Mouse (Mus musculus): ENCODE results near the gene Nr1h5. TPM values are rescaled to one million over a fixed set of nuclear protein-coding genes. Genes with fewer than 3 reads are reported as not detected.
A peak's percentile ranks its signal among the peaks of the same experiment; 100 is the strongest.

Nr1h5 gene
- not detected for polyA plus RNA-seq (2017; shearing (Covaris generic))

GRCm38 (mm10) chr3:102964033-102964432, at the start of gene Nr1h5:
Gene Nr1h5 (minus strand): TSS chr3:102964133.
- ATAC-seq = no peak

GRCm38 (mm10) chr3:103001595-103001994, 37.7 kb upstream of the Nr1h5 start:
- ATAC-seq = no peak

- ATAC-seq = no peak
Measured at GRCm38 (mm10) chr3:102997591-102997990, 33.7 kb upstream of the Nr1h5 start.

GRCm38 (mm10) chr3:102997036-102997435, 33.1 kb upstream of the Nr1h5 start:
- no peak for ATAC-seq

GRCm38 (mm10) chr3:102995605-102996321, 31.8 kb upstream of the Nr1h5 start, which contains the start of gene Sike1:
Gene Sike1 (plus strand): TSS chr3:102995708.
- ATAC-seq = peak; percentile 98

GRCm38 (mm10) chr3:102995233-102995604, 31.3 kb upstream of the Nr1h5 start:
- ATAC-seq = no peak

GRCm38 (mm10) chr3:102992936-102993335, 29.0 kb upstream of the Nr1h5 start:
- ATAC-seq = no peak

- no peak for ATAC-seq
Measured at GRCm38 (mm10) chr3:102991041-102991440, 27.1 kb upstream of the Nr1h5 start.

GRCm38 (mm10) chr3:102980349-102980736, 16.4 kb upstream of the Nr1h5 start:
- no peak for ATAC-seq

GRCm38 (mm10) chr3:102979550-102980348, 15.8 kb upstream of the Nr1h5 start:
- no peak for ATAC-seq

- no peak for ATAC-seq
Measured at GRCm38 (mm10) chr3:102976906-102977305, 13.0 kb upstream of the Nr1h5 start.

- ATAC-seq = no peak
Measured at GRCm38 (mm10) chr3:102970508-102970907, 6.6 kb upstream of the Nr1h5 start.

GRCm38 (mm10) chr3:102970067-102970466, 6.1 kb upstream of the Nr1h5 start:
- no peak for ATAC-seq

- ATAC-seq = no peak
Measured at GRCm38 (mm10) chr3:102955596-102955995, 8.3 kb downstream of the Nr1h5 start.

GRCm38 (mm10) chr3:102955143-102955542, 8.8 kb downstream of the Nr1h5 start:
- ATAC-seq = no peak

GRCm38 (mm10) chr3:102954476-102954875, 9.5 kb downstream of the Nr1h5 start:
- ATAC-seq = no peak

GRCm38 (mm10) chr3:102946861-102947260, 17.1 kb downstream of the Nr1h5 start:
- no peak for ATAC-seq

- no peak for ATAC-seq
Measured at GRCm38 (mm10) chr3:102946312-102946711, 17.6 kb downstream of the Nr1h5 start.

GRCm38 (mm10) chr3:102938100-102938499, 25.8 kb downstream of the Nr1h5 start:
- no peak for ATAC-seq

- ATAC-seq = no peak
Measured at GRCm38 (mm10) chr3:102935451-102936354, 28.2 kb downstream of the Nr1h5 start, which contains the start of gene Sycp1. Gene Sycp1 (minus strand): TSS chr3:102936100.

- ATAC-seq = no peak
Measured at GRCm38 (mm10) chr3:102899136-102899535, 64.8 kb downstream of the Nr1h5 start.

Measured in inflammation-experienced regulatory T-cells, adult 6 months (primary cell).